22 mouse cellular contexts compared by ENCODE assay signal in the genomic region with DNA sequence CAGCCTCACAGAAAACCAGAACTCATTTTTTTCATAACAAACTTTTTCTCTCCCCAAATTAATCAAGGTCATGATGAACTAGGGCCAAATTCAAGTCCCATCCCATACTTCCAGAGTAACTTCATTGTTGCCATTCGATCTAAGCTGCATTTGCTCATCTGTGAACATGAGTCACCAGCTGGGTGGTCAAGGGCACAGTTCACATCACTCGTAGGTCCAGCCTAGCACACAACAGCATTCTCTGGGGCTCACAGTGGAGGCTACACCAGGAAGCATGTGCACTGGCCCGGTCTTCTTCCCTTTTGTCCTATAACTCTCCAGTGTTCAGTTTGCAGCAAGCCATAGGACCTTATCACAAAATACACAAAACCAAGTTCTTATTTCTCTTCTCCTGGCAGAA.
DNase-seq lines count a peak whose midpoint lies in the region; ATAC-seq lines count a peak whose summit lies in the region.
"Had no signal": no experiment of that assay in that cellular context is flagged by ENCODE, and none has a peak within 500 bp of the region (broad histone marks: within the 10 kb centered on the region; RNA-seq: fewer than 3 reads in every experiment).

No protein-coding gene starts in this region.

- H3K27ac ChIP-seq in heart, embryonic 10.5 days: no peak overlapping the region
- H3K27ac ChIP-seq in heart, embryonic 12.5 days (ENCODE audit: poor library complexity, severe bottlenecking): no peak overlapping the region
- H3K27ac ChIP-seq: forebrain, embryonic 10.5 days; forebrain, embryonic 13.5 days; gastrocnemius, adult 2 months; hindbrain, embryonic 10.5 days; hindbrain, embryonic 14.5 days; hindbrain, postnatal 0 days had no signal

- no peak for ATAC-seq in heart, embryonic 12.5 days (ENCODE audit: insufficient number of reproducible peaks, low FRiP score)
- ATAC-seq: CD4-positive, CD25-positive, alpha-beta regulatory T cell, adult 4 months; forebrain, embryonic 13.5 days; forebrain, embryonic 16.5 days; hindbrain, postnatal 0 days; inflammation-experienced regulatory T-cells, adult 6 months; intestine, embryonic 16.5 days had no signal

- H3K4me2 ChIP-seq in heart, embryonic 12.5 days: no peak overlapping the region
- H3K4me2 ChIP-seq: forebrain, embryonic 13.5 days; hindbrain, embryonic 14.5 days had no signal

- 74% methylated on average over 3 of the region's 3 CpGs for WGBS in heart, embryonic 10.5 days
- 73% methylated on average over 3 of the region's 3 CpGs for WGBS in heart, embryonic 12.5 days

- H3K36me3 ChIP-seq in heart, embryonic 10.5 days: no peaks in the 10 kb centered on the region
- H3K36me3 ChIP-seq in heart, embryonic 12.5 days: no peaks in the 10 kb centered on the region
- H3K36me3 ChIP-seq: forebrain, embryonic 10.5 days; hindbrain, embryonic 10.5 days had no signal

- no peak overlapping the region for H3K9ac ChIP-seq in heart, embryonic 12.5 days
- H3K9ac ChIP-seq: forebrain, embryonic 13.5 days; hindbrain, embryonic 14.5 days had no signal

- no peaks in the 10 kb centered on the region for H3K4me1 ChIP-seq in heart, embryonic 10.5 days
- no peaks in the 10 kb centered on the region for H3K4me1 ChIP-seq in heart, embryonic 12.5 days (replicated peaks)
- H3K4me1 ChIP-seq: forebrain, embryonic 10.5 days; forebrain, embryonic 13.5 days; hindbrain, embryonic 10.5 days had no signal

- H3K9me3 ChIP-seq in heart, embryonic 10.5 days: no peaks in the 10 kb centered on the region
- no peaks in the 10 kb centered on the region for H3K9me3 ChIP-seq in heart, embryonic 12.5 days (replicated peaks)
- H3K9me3 ChIP-seq: forebrain, embryonic 10.5 days; forebrain, embryonic 13.5 days; hindbrain, embryonic 10.5 days had no signal

- H3K4me3 ChIP-seq in heart, embryonic 10.5 days: no peak overlapping the region
- H3K4me3 ChIP-seq in heart, embryonic 12.5 days: no peak overlapping the region
- H3K4me3 ChIP-seq: forebrain, embryonic 10.5 days; forebrain, embryonic 13.5 days; gastrocnemius, adult 2 months; hindbrain, embryonic 10.5 days had no signal

- peak; percentile 22 for DNase-seq in heart, embryonic 10.5 days (ENCODE audit: low spot score)
- DNase-seq in adrenal gland, postnatal 10 days: peak; percentile 18
- DNase-seq in adrenal gland, postnatal 36 days: peak; percentile 45 to 46
- no peak for DNase-seq in thymus, postnatal 4 days
- DNase-seq in thymus, postnatal 25 days: no peak
- DNase-seq: cerebellum, adult 18-20 months; cerebellum, adult 9-10 months; cerebellum, postnatal 14 days; gastrocnemius, adult 2 months; gastrocnemius, postnatal 14 days; heart, adult 18-20 months; kidney, adult 18-20 months had no signal

- H3K27me3 ChIP-seq in heart, embryonic 10.5 days (ENCODE audit: insufficient read depth, poor library complexity, severe bottlenecking): no peaks in the 10 kb centered on the region
- no peaks in the 10 kb centered on the region for H3K27me3 ChIP-seq in heart, embryonic 12.5 days (replicated peaks)
- H3K27me3 ChIP-seq: forebrain, embryonic 13.5 days had no signal

Comparison
In these comparisons a context has a peak if more than half of its experiments do, and no peak if none do; other contexts are left out.
1. DNase-seq: peak in heart, embryonic 10.5 days (single experiment), adrenal gland, postnatal 10 days (single experiment) and adrenal gland, postnatal 36 days (2 of 2); none in thymus, postnatal 4 days (single experiment) and thymus, postnatal 25 days (single experiment).